Mouse (Mus musculus) CH12.LX (cell line): Measurements from ENCODE around the gene Psmb9. TPM values are rescaled to one million over a fixed set of nuclear protein-coding genes. Genes with fewer than 3 reads are reported as not detected.

Experiments used
- DNase-seq: peaks from one replicate; pipeline ENCODE4 v3.0.0-alpha.2; 2013; ENCODE audit errors: extremely low read depth
- H3K27ac ChIP-seq: 2 replicates; pipeline ENCODE4 v1.5.1; 2012; ENCODE audit warnings: low read depth, mild to moderate bottlenecking, control low read depth, moderate library complexity; ENCODE audit not compliant: insufficient read depth
- H3K27me3 ChIP-seq: replicated peaks from 2 replicates; pipeline ENCODE3; 2012; ENCODE audit warnings: inconsistent platforms
- H3K36me3 ChIP-seq, 2 experiments: replicated peaks in 1 of 2; 2 replicates each; pipeline versions ENCODE3 to v1.6.1; 2012; ENCODE audit warnings: inconsistent platforms in 1 of 2, low read length in 1 of 2, mild to moderate bottlenecking in 1 of 2, mixed read lengths in 1 of 2, moderate library complexity in 1 of 2; ENCODE audit not compliant: control insufficient read depth in 1 of 2, insufficient read depth in 1 of 2
- H3K4me1 ChIP-seq, 2 experiments: 2 replicates each; pipeline ENCODE4 v1.6.1; 2012; ENCODE audit warnings: inconsistent platforms in 1 of 2, moderate library complexity in 1 of 2; ENCODE audit not compliant: insufficient read depth in 2 of 2, control insufficient read depth in 1 of 2
- H3K4me2 ChIP-seq: 2 replicates; pipeline ENCODE4 v1.6.1; 2012; ENCODE audit warnings: low read depth, mild to moderate bottlenecking, control low read depth; ENCODE audit not compliant: poor library complexity, insufficient read depth, severe bottlenecking
- H3K4me3 ChIP-seq, 3 experiments: fragments of 150-350 bp in 1 of 3; sonication (generic) in 1 of 3; replicated peaks in 1 of 3; 2 replicates each; pipeline versions ENCODE3 to v1.5.1; 2011 to 2012; ENCODE audit warnings: low read depth in 2 of 3, low read length in 2 of 3, mild to moderate bottlenecking in 2 of 3, moderate library complexity in 2 of 3, control low read depth in 1 of 3, improper control_type of control experiment in 1 of 3, inconsistent platforms in 1 of 3, mixed read lengths in 1 of 3; ENCODE audit not compliant: poor library complexity in 1 of 3
- H3K79me2 ChIP-seq: replicated peaks from 2 replicates; pipeline ENCODE4 v1.6.1; 2012; ENCODE audit warnings: mild to moderate bottlenecking, moderate library complexity; ENCODE audit not compliant: control insufficient read depth, poor library complexity, insufficient read depth, severe bottlenecking; ENCODE audit errors: extremely low read depth
- H3K9ac ChIP-seq: 2 replicates; pipeline ENCODE4 v1.6.1; 2012; ENCODE audit warnings: low read depth, mild to moderate bottlenecking, control low read depth, moderate library complexity; ENCODE audit not compliant: insufficient read depth
- H3K9me3 ChIP-seq: replicated peaks from 2 replicates; pipeline ENCODE3; 2012; ENCODE audit warnings: low read length, inconsistent platforms, mixed read lengths
- CHD1 ChIP-seq: IDR thresholded peaks from 2 replicates; pipeline ENCODE4 v1.6.1; 2012; ENCODE audit warnings: low read depth, low read length, improper control_type of control experiment, inconsistent platforms
- ELF1 ChIP-seq: IDR thresholded peaks from 2 replicates; pipeline ENCODE4 v1.6.1; 2014; ENCODE audit warnings: low read depth, mild to moderate bottlenecking, inconsistent platforms, low read length, improper control_type of control experiment
- EP300 ChIP-seq: IDR thresholded peaks from 2 replicates; pipeline ENCODE4 v1.6.1; 2011; ENCODE audit warnings: low read length, improper control_type of control experiment
- HCFC1 ChIP-seq: IDR thresholded peaks from 2 replicates; pipeline ENCODE4 v1.6.1; 2012; ENCODE audit warnings: low read depth, mild to moderate bottlenecking, inconsistent platforms, low read length, improper control_type of control experiment
- IRF4 ChIP-seq: IDR thresholded peaks from 2 replicates; pipeline ENCODE4 v1.6.1; 2014; ENCODE audit warnings: low read depth, mild to moderate bottlenecking, inconsistent platforms, low read length, improper control_type of control experiment
- JUND ChIP-seq: conservative IDR thresholded peaks from 2 replicates; pipeline ENCODE4 v1.6.1; 2011; ENCODE audit warnings: low read depth, low read length, improper control_type of control experiment
- MAZ ChIP-seq: IDR thresholded peaks from 2 replicates; pipeline ENCODE4 v1.6.1; 2012; ENCODE audit warnings: low read depth, mild to moderate bottlenecking, inconsistent platforms, low read length, improper control_type of control experiment, moderate library complexity
- MXI1 ChIP-seq: IDR thresholded peaks from 2 replicates; pipeline ENCODE4 v1.6.1; 2011; ENCODE audit warnings: mild to moderate bottlenecking, low read depth, low read length, improper control_type of control experiment
- MYC ChIP-seq: IDR thresholded peaks from 2 replicates; pipeline ENCODE4 v1.6.1; 2011; ENCODE audit warnings: low read depth, mild to moderate bottlenecking, improper control_type of control experiment, low read length
- NRF1 ChIP-seq: IDR thresholded peaks from 2 replicates; pipeline ENCODE4 v1.6.1; 2014; ENCODE audit warnings: low read depth, mild to moderate bottlenecking, inconsistent platforms, low read length, improper control_type of control experiment, moderate library complexity
- PAX5 ChIP-seq: IDR thresholded peaks from 2 replicates; pipeline ENCODE4 v1.6.1; 2012; ENCODE audit warnings: low read length, inconsistent platforms, mixed read lengths
- POLR2A ChIP-seq: IDR thresholded peaks from 2 replicates; pipeline ENCODE4 v1.6.1; 2011; ENCODE audit warnings: low read depth, mild to moderate bottlenecking, improper control_type of control experiment, low read length
- POLR2AphosphoS2 ChIP-seq: IDR thresholded peaks from 2 replicates; pipeline ENCODE4 v1.6.1; 2011; ENCODE audit warnings: low read depth, low read length, improper control_type of control experiment
- SMC3 ChIP-seq: IDR thresholded peaks from 2 replicates; pipeline ENCODE4 v1.6.1; 2011; ENCODE audit warnings: low read depth, low read length, improper control_type of control experiment
- TBP ChIP-seq: conservative IDR thresholded peaks from 2 replicates; pipeline ENCODE4 v1.6.1; 2011; ENCODE audit warnings: low read depth, low read length, improper control_type of control experiment
- UBTF ChIP-seq: IDR thresholded peaks from 2 replicates; pipeline ENCODE4 v1.6.1; 2012; ENCODE audit warnings: low read depth, mild to moderate bottlenecking, inconsistent platforms, low read length, improper control_type of control experiment, moderate library complexity
- USF1 ChIP-seq: IDR thresholded peaks from 2 replicates; pipeline ENCODE4 v1.6.1; 2014; ENCODE audit warnings: low read depth, mild to moderate bottlenecking, inconsistent platforms, low read length, improper control_type of control experiment
- USF2 ChIP-seq: conservative IDR thresholded peaks from 2 replicates; pipeline ENCODE4 v1.6.1; 2011; ENCODE audit warnings: low read depth, low read length, improper control_type of control experiment
- ZC3H11A ChIP-seq: IDR thresholded peaks from 2 replicates; pipeline ENCODE4 v1.6.1; 2012; ENCODE audit warnings: low read depth, mild to moderate bottlenecking, inconsistent platforms, low read length, improper control_type of control experiment
- ZMIZ1 ChIP-seq: IDR thresholded peaks from 2 replicates; pipeline ENCODE4 v1.6.1; 2012; ENCODE audit warnings: low read depth, mild to moderate bottlenecking, inconsistent platforms, low read length, improper control_type of control experiment
- ZNF384 ChIP-seq: IDR thresholded peaks from 2 replicates; pipeline ENCODE4 v1.6.1; 2012; ENCODE audit warnings: low read depth, low read length, improper control_type of control experiment, inconsistent platforms
- dilution Hi-C: fragments of 300-500 bp; cut with MboI; formaldehyde crosslinking; loops from 2 replicates; pipeline ENCODE4 v1.14.3; 2020; ENCODE audit warnings: low sequenced_read_pairs; ENCODE audit not compliant: extremely low pct_unique_long_range_greater_than_20kb, extremely low pct_ligation_motif_present
- in situ Hi-C: fragments of 300-500 bp; cut with MboI; formaldehyde crosslinking; loops from 3 replicates; pipeline ENCODE4 v1.14.3; 2019; ENCODE audit warnings: low sequenced_read_pairs, low pct_ligation_motif_present, low pct_unique_long_range_greater_than_20kb, mixed read lengths
- polyA plus RNA-seq: library from polyadenylated mRNA; unstranded; fragments of >175 nt; gene quantifications from 2 replicates; pipeline ENCODE4 v1.2.1, GENCODE M21; 2012; ENCODE audit warnings: low read depth; ENCODE audit not compliant: insufficient read length
- total RNA-seq, 2 experiments: library from RNA; depleted of rRNA; stranded (reverse); fragments of 300-350 nt in 1 of 2; fragments of >200 nt in 1 of 2; gene quantifications; 2 replicates each; pipeline ENCODE4 v1.2.3; 2012 to 2014

Psmb9 gene
- total and polyA plus RNA-seq, 3 experiments, result 159 to 435 (median 192) TPM

DNA sequence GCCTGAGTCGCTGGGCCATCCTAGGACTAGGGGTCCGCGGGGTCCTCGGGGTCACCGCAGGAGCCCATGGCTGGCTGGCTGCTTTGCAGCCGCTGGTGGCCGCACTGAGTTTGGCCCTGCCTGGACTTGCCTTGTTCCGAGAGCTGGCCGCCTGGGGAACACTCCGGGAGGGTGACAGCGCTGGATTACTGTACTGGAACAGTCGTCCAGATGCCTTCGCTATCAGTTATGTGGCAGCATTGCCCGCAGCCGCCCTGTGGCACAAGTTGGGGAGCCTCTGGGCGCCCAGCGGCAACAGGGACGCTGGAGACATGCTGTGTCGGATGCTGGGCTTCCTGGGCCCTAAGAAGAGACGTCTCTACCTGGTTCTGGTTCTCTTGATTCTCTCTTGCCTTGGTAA, 446 bp upstream of the Psmb9 start (continued):
- TF ChIP-seq EP300, result no peak

DNA sequence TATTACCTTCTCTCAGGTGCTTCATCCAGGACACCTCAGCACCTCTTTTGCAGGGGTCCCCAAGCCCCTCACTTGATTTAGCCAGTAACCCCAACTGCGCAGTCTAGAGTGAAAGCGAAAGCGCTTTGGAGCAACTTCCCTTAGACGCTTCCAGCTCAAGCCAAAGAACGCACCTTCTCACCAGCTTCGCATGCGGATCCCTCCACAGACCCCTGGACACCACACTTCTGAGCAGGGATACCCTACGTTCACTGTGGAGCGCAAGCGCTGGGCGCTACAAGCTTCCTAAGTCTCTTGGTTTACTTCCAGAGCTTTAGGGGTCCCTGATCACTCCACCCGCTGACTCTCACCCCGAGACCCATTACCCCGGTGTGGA, 691 bp downstream of the Psmb9 start:
- TF ChIP-seq MAZ (0 out of 2 replicates have a peak, but pooled peaks have one; percentile 9), PAX5 (no peak), TBP (0 out of 2 replicates have a peak, but pooled peaks have one; percentile 11), POLR2AphosphoS2 (no peak), ELF1 (no peak), JUND (no peak)
- DNase-seq, result no peak
- H3K4me3 ChIP-seq, result peak overlapping the region; percentile 98 to 100 (median 99)
- H3K4me1 ChIP-seq, result peaks cover 25 to 59% of the 10 kb centered on the region in 2 experiments
- dilution Hi-C loops (no loop called here), in situ Hi-C loops (no loop called here)
- H3K4me2 ChIP-seq, result peak overlapping the region; percentile 63; the same call in 1 of the 2 replicates
- H3K9me3 ChIP-seq, result no peaks in the 10 kb centered on the region
- H3K36me3 ChIP-seq, result peaks cover 46 to 61% of the 10 kb centered on the region in 2 experiments
- H3K79me2 ChIP-seq, result peaks cover 84% of the 10 kb centered on the region
- no peaks in the 10 kb centered on the region for H3K27me3 ChIP-seq
- H3K9ac ChIP-seq, result peak overlapping the region; percentile 100
- H3K27ac ChIP-seq, result peak overlapping the region; percentile 98

DNA sequence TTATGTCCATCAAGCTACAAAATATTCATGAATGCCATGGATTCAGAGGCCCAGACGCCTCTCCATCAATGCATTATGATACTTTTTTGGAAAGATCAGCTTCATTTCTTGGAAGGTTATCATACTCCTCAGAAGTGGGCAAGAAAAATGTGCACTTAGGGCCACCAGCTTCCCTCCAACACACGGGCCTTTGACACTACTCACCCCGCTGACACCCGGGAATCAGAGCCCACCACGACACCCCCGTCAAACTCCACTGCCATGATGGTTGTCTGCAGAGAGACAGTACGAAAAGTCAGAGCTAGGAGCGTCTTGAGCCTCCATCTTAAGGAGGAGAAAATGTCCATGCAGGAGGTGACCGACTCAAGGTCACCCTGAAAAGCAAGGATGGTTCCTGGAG, 2.0 kb downstream of the Psmb9 start:
- dilution Hi-C loops (no loop called here), in situ Hi-C loops (no loop called here)
- H3K27ac ChIP-seq, result peak overlapping the region; percentile 98; the same call in 1 of the 2 replicates
- peak overlapping the region; percentile 98 to 100 (median 99) for H3K4me3 ChIP-seq
- H3K36me3 ChIP-seq, result peaks cover 35 to 58% of the 10 kb centered on the region in 2 experiments
- TF ChIP-seq CHD1 (peak; percentile 64; the same call in 1 of the 2 replicates), MYC (0 out of 2 replicates have a peak, but pooled peaks have one; percentile 8), ZC3H11A (no peak)
- H3K4me2 ChIP-seq, result peak overlapping the region; percentile 63
- H3K9ac ChIP-seq, result peak overlapping the region; percentile 100
- DNase-seq, result no peak
- H3K4me1 ChIP-seq, result peaks cover 20 to 56% of the 10 kb centered on the region in 2 experiments
- no peaks in the 10 kb centered on the region for H3K9me3 ChIP-seq
- peaks cover 71% of the 10 kb centered on the region for H3K79me2 ChIP-seq
- H3K27me3 ChIP-seq, result no peaks in the 10 kb centered on the region

DNA sequence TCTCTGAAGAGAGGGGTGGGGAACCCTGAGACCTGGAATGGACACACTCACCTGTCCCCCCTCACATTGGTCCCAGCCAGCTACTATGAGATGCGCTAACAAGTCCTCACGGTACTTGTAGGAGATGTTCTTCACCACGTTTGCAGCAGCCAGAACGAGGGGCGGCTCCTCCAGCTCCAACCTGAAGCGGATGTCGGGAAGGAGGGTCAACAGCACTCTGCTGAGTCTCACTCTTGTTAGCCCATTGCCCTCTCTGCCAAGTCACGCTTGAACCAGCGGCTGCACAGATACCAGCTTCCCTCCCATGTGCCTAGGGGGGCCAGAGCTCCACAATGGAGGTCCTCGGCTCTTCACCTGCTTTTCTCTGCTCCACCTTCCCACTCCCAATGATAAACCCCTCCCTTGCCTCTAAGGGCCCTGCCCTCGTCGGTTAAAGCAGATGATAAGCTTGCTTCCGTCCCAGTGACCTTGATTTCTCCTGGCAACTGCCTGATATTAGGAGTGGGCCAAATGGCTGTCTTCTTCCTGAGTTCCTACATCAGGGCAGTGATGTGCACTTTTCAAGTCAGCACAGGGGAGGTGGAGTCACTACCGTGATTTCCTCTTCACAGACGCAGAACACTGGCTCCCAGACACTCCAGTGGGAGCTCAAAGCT, 3.9 kb downstream of the Psmb9 start:
- dilution Hi-C loops, result no loop called here
- no peak overlapping the region for H3K9ac ChIP-seq
- DNase-seq, result no peak

More for the DNA sequence above, 3.9 kb downstream of the Psmb9 start:
- in situ Hi-C loops, result no loop called here
- 0 out of 2 replicates have a peak overlapping the region, but pooled peaks have one; percentile 1 for H3K27ac ChIP-seq
- no peaks in the 10 kb centered on the region for H3K27me3 ChIP-seq
- H3K4me3 ChIP-seq, result no peak overlapping the region
- TF ChIP-seq HCFC1 (no peak), ZMIZ1 (no peak), NRF1 (no peak), USF1 (no peak), MXI1 (no peak), POLR2A (no peak), ZNF384 (no peak), USF2 (no peak), POLR2AphosphoS2 (no peak), IRF4 (no peak), SMC3 (no peak), UBTF (no peak)
- TF ChIP-seq, all 38 proteins: peak for 0
- H3K9me3 ChIP-seq, result no peaks in the 10 kb centered on the region
- peaks cover 27 to 44% of the 10 kb centered on the region in 2 experiments for H3K36me3 ChIP-seq
- peaks cover 17 to 61% of the 10 kb centered on the region in 2 experiments; a peak in 3 of 4 replicates for H3K4me1 ChIP-seq
- H3K79me2 ChIP-seq, result peaks cover 52% of the 10 kb centered on the region
- no peak overlapping the region for H3K4me2 ChIP-seq
